Mouse (Mus musculus): Measurements from ENCODE around the gene Hebp2. TPM values are rescaled to one million over a fixed set of nuclear protein-coding genes. Genes with fewer than 3 reads are reported as not detected.

Gene Hebp2
- polyA plus RNA-seq, 1 experiment from 2014 or later: 21.4 TPM

DNA sequence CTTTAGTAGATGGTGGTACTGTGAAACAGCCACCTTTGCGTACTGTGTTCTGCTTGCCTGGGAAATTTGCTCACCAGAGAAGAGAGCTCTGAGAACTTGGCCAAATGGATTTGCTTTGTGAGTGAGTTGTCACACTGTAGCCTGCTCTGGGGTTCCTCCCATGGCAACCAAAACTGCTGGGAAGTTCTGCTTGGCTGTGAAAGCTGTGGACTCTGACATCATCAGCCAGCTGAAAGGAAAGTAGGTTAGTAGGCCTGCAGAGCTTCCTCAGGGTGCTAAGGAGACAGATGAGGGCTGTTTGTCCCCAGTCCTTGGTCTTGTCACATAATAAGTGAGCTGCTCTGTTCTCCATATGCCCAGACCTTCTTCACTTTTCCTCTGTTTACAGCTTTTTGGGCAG lies 37.3 kb downstream of the Hebp2 start:
- H3K4me2 ChIP-seq: no peak overlapping the region
- 0 out of 2 replicates have a peak, but pooled peaks cover 10% of the 10 kb centered on the region for H3K36me3 ChIP-seq
- no peak overlapping the region for H3K4me3 ChIP-seq
- no peak for ATAC-seq (ENCODE audit: insufficient number of reproducible peaks, insufficient read depth, low FRiP score, low TSS enrichment, low read depth)
- H3K9me3 ChIP-seq: no peaks in the 10 kb centered on the region
- no peak overlapping the region for H3K27ac ChIP-seq
- 85% methylated on average over 1 of the region's 1 CpGs for WGBS
- H3K27me3 ChIP-seq: no peaks in the 10 kb centered on the region
- peaks cover 31% of the 10 kb centered on the region for H3K4me1 ChIP-seq
- H3K9ac ChIP-seq: no peak overlapping the region

DNA sequence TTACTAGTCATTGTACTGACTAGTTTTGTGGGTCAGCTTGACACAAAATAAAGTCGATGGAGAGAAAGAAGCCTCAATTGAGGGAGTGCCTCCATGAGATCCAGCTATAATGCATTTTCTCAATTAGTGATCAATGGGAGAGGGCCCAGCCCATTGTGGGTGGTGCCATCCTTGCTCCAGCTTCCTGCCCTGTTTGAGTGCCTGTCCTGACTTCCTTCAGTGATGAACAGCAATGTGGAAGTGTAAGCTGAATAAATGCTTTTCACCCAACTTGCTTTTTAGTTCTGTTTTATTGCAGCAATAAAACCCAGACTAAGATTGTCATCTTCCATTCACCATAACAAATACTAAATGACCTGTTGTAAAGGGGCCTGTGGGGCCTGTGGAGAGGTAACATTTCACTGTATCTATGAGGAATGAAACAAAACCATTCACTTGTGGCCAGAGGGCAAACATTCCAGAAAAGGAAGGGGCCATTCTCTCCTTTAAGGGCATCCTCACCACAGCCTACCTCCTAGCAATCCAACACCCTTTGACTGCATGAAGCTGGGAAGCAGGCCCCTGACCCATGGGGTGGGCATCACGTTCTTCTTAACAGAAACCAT lies 37.9 kb downstream of the Hebp2 start:
- Histone ChIP-seq H3K4me1 (peaks cover 31% of the 10 kb centered on the region), H3K27me3 (no peaks in the 10 kb centered on the region), H3K9me3 (no peaks in the 10 kb centered on the region), H3K36me3 (0 out of 2 replicates have a peak, but pooled peaks cover 10% of the 10 kb centered on the region), H3K4me3 (no peak overlapping the region), H3K27ac (no peak overlapping the region), H3K4me2 (no peak overlapping the region), H3K9ac (no peak overlapping the region)
- ATAC-seq (ENCODE audit: insufficient number of reproducible peaks, insufficient read depth, low FRiP score, low TSS enrichment, low read depth): no peak
- 61% methylated on average over 2 of the region's 2 CpGs for WGBS

DNA sequence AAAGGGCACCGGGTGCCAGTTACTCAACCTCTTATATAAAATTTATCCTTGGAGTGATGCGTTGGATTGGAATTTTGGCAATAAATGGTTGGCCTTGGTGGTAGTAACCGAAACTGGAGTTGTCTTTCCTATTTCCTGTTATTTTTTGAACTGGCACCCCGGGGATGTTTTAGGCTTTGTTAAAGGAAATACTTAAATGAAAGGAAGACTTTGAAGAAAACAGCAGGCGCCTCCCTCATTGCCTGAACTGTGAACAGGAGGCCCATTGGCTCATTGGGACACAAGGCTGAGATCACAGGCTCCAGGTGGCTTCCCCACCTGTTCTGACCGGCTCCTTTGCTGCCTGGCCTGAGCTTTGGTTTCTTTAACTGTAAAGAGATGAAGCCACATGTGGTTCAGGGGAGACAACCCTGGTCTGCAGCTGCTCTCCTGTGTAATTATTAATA lies 39.4 kb downstream of the Hebp2 start:
- Histone ChIP-seq H3K4me2 (no peak overlapping the region), H3K4me3 (no peak overlapping the region), H3K27ac (peak overlapping the region; percentile 17; the same call in 1 of the 2 replicates), H3K36me3 (0 out of 2 replicates have a peak, but pooled peaks cover 4% of the 10 kb centered on the region), H3K9ac (no peak overlapping the region), H3K27me3 (no peaks in the 10 kb centered on the region), H3K4me1 (peaks cover 31% of the 10 kb centered on the region), H3K9me3 (no peaks in the 10 kb centered on the region)
- ATAC-seq (ENCODE audit: insufficient number of reproducible peaks, insufficient read depth, low FRiP score, low TSS enrichment, low read depth): 0 out of 2 replicates have a peak, but pooled peaks have one; percentile 48
- 55% methylated on average over 6 of the region's 6 CpGs for WGBS

DNA sequence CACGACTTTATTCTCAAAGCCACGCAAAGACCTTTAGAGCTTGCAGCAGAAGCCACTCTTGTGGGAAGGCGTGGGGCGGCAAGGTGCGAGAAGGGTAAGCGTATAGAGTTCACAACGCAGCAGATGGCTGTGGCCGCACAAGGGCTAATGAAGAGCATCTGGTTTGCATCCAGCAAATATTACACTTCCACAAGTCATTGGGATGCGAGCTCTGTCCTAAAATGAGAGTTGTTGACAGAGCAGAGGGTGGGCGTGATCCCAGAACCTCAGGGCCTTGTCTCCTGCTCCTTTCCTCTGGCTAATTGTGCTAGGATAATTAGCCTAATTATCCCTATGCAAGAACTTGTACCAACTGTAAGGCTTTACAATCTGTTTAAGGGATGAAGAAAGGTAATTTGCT lies 40.2 kb downstream of the Hebp2 start:
- peaks cover 4% of the 10 kb centered on the region; the same call in 1 of the 2 replicates for H3K36me3 ChIP-seq
- no peaks in the 10 kb centered on the region for H3K9me3 ChIP-seq
- ATAC-seq (ENCODE audit: insufficient number of reproducible peaks, insufficient read depth, low FRiP score, low TSS enrichment, low read depth): no peak
- H3K4me3 ChIP-seq: no peak overlapping the region
- H3K27me3 ChIP-seq: no peaks in the 10 kb centered on the region
- no peak overlapping the region for H3K4me2 ChIP-seq
- H3K4me1 ChIP-seq: peaks cover 31% of the 10 kb centered on the region
- WGBS: 40% methylated on average over 10 of the region's 10 CpGs
- no peak overlapping the region for H3K27ac ChIP-seq
- no peak overlapping the region for H3K9ac ChIP-seq

DNA sequence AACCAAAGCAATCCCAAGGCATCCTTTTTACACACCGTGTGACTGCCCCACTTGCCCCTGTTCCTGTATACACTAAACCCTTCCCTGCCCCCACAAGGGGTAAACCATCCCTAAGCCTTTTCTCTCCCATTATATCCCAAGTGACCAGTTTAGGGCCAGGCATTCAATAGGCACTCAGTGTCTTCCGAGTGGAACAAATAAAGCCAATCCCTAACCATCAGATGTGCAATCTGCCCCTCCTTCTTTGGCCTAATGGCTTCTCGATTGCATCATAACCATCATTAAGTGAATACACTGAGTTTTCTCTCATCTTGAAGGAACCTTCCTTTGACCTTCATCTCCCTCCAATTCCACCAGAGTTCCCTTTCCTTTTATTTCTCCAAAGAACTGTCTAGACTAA lies 43.9 kb downstream of the Hebp2 start:
- peaks cover 19% of the 10 kb centered on the region for H3K4me1 ChIP-seq
- H3K9ac ChIP-seq: no peak overlapping the region
- peaks cover 15% of the 10 kb centered on the region for H3K36me3 ChIP-seq
- H3K27ac ChIP-seq: no peak overlapping the region
- no peak for ATAC-seq (ENCODE audit: insufficient number of reproducible peaks, insufficient read depth, low FRiP score, low TSS enrichment, low read depth)
- H3K9me3 ChIP-seq: no peaks in the 10 kb centered on the region
- no peak overlapping the region for H3K4me3 ChIP-seq
- WGBS: 75% methylated on average over 3 of the region's 3 CpGs
- H3K27me3 ChIP-seq: no peaks in the 10 kb centered on the region
- H3K4me2 ChIP-seq: no peak overlapping the region

DNA sequence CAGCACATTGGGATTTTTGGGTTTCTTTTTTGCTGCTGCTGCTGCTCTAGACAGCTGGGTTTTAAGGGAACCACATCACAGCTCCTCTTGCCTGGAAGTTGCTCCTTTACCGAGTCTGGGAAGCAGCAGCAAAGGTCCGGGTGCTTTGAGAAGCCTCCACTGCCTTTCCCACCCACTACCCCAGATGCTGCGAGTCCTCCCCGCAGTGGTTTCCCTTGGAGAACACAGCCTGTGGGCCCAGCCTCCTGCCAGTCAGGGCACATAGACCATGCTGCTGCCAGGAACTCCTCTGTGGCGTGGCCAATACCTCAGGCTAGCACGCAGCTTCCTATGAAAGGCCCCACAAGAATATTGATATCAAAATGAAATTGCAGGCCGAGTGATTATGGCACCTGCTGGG lies 48.8 kb downstream of the Hebp2 start:
- no peak for ATAC-seq (ENCODE audit: insufficient number of reproducible peaks, insufficient read depth, low FRiP score, low TSS enrichment, low read depth)
- Histone ChIP-seq H3K4me1 (no peaks in the 10 kb centered on the region), H3K4me3 (no peak overlapping the region), H3K27ac (no peak overlapping the region), H3K4me2 (no peak overlapping the region), H3K9ac (no peak overlapping the region), H3K9me3 (no peaks in the 10 kb centered on the region), H3K36me3 (peaks cover 12% of the 10 kb centered on the region), H3K27me3 (no peaks in the 10 kb centered on the region)
- 70% methylated on average over 7 of the region's 7 CpGs for WGBS

DNA sequence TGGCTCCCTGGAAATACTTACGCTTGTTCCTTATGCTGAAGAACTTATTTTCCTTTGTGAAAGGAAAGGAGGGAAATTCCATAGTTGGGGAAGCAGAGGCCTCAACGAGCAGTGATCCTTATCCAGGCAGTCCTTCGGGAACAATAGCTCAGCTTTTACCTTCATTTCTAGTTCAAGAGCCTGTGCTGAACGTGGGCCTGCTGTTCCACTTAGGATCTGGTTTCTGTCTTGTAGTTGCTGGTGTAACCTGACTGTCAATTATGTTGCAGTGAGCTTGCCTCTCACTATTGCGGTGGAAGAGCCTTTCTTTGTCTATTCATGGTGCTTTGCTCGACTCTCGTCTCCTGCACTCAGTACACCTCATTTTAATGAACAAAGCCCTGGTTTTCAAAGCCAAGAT lies 51.6 kb downstream of the Hebp2 start:
- no peak for ATAC-seq (ENCODE audit: insufficient number of reproducible peaks, insufficient read depth, low FRiP score, low TSS enrichment, low read depth)
- H3K27ac ChIP-seq: no peak overlapping the region
- no peaks in the 10 kb centered on the region for H3K27me3 ChIP-seq
- H3K4me3 ChIP-seq: no peak overlapping the region
- 45% methylated on average over 7 of the region's 7 CpGs for WGBS
- no peak overlapping the region for H3K9ac ChIP-seq
- H3K36me3 ChIP-seq: peaks cover 4% of the 10 kb centered on the region
- no peaks in the 10 kb centered on the region for H3K9me3 ChIP-seq
- H3K4me1 ChIP-seq: no peaks in the 10 kb centered on the region
- H3K4me2 ChIP-seq: no peak overlapping the region

GRCm38 (mm10) chr10:18493010-18493894 lies 52.6 kb downstream of the Hebp2 start:
- Histone ChIP-seq H3K27me3 (no peaks in the 10 kb centered on the region), H3K27ac (no peak overlapping the region), H3K4me2 (no peak overlapping the region), H3K36me3 (no peaks in the 10 kb centered on the region; the same call in 1 of the 2 replicates), H3K9ac (no peak overlapping the region), H3K4me3 (no peak overlapping the region), H3K9me3 (no peaks in the 10 kb centered on the region), H3K4me1 (no peaks in the 10 kb centered on the region)
- no peak for ATAC-seq (ENCODE audit: insufficient number of reproducible peaks, insufficient read depth, low FRiP score, low TSS enrichment, low read depth)
- 85% methylated on average over 11 of the region's 11 CpGs for WGBS

DNA sequence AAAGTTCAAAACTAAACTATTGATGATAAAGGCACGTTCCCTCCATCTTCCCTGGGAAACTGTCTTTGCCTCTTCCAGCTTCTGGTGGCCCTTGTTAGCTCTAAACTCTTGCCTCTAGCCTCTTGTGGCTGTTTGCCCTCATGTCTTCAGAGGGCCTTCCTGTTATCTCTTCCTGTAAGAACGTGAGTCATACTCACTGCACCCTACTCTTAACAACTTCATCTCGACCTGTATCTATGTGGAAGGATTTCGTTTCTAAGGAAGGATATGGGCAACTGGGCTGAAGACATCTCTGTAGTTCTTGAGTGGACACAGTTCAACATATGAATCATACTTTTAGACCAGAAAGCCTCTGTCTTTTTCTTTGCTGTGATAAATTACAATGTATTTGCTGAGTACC lies 53.9 kb downstream of the Hebp2 start:
- ATAC-seq (ENCODE audit: insufficient number of reproducible peaks, insufficient read depth, low FRiP score, low TSS enrichment, low read depth): no peak
- WGBS: 80% methylated on average over 4 of the region's 4 CpGs
- no peaks in the 10 kb centered on the region for H3K27me3 ChIP-seq

DNA sequence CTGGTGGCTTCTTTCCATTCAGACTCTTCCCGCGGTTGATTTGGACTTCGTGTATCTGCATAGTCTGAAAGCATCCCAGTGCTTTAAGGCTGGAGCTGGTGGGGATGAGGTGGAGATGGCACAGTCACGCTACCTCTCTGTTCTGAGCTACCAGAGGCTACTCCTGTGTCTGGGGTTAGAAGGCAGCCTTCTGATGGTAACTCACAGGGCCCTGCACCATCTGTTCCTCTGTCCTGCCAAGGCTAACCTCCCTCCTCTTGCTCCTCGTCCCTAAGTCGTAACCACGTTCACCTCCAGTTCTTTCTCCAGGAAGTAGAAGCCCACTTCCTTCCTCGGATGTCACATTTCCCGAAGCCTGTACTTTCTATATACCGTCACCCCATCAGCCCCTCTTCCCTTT lies 55.9 kb downstream of the Hebp2 start:
- Histone ChIP-seq H3K9me3 (no peaks in the 10 kb centered on the region), H3K9ac (no peak overlapping the region), H3K4me2 (no peak overlapping the region), H3K27ac (no peak overlapping the region), H3K27me3 (no peaks in the 10 kb centered on the region), H3K36me3 (no peaks in the 10 kb centered on the region), H3K4me3 (no peak overlapping the region), H3K4me1 (no peaks in the 10 kb centered on the region)
- 0 out of 2 replicates have a peak, but pooled peaks have one; percentile 20 for ATAC-seq (ENCODE audit: insufficient number of reproducible peaks, insufficient read depth, low FRiP score, low TSS enrichment, low read depth)
- 87% methylated on average over 10 of the region's 10 CpGs for WGBS

More for the DNA sequence above, 53.9 kb downstream of the Hebp2 start:
- no peaks in the 10 kb centered on the region for H3K4me1 ChIP-seq
- no peaks in the 10 kb centered on the region for H3K36me3 ChIP-seq
- H3K9ac ChIP-seq: no peak overlapping the region
- H3K9me3 ChIP-seq: no peaks in the 10 kb centered on the region
- no peak overlapping the region for H3K4me2 ChIP-seq
- no peak overlapping the region for H3K27ac ChIP-seq
- H3K4me3 ChIP-seq: no peak overlapping the region
